Comparison of ENCODE assay signal across 8 mouse cellular contexts in the genomic region with DNA sequence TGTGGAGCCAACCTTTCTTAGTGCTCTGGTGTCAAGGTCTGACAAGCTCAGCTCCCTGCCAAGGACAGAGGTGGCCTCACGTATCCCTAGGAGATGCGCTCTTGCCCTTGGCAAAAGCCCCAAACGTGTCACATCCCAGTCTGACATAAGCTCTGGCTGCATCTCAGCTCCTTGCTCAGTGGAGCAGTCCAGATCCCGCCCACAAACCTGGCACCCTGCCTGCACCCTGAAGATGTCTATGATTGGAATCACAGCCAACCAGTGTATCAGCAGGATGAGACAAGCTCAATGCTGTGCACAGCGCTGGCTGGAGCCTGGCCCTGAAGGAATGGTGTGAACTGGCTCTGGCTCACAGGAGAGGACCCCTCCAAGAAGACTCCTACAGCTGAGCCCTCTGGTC. TPM values are rescaled to one million over a fixed set of nuclear protein-coding genes. Genes with fewer than 3 reads are reported as not detected.
A peak's percentile ranks its signal among the peaks of the same experiment; 100 is the strongest.
DNase-seq lines count a peak whose midpoint lies in the region; ATAC-seq and TF ChIP-seq lines count a peak whose summit lies in the region.
"Had no signal": no experiment of that assay in that cellular context is flagged by ENCODE, and none has a peak within 500 bp of the region (broad histone marks: within the 10 kb centered on the region; RNA-seq: fewer than 3 reads in every experiment).

No protein-coding gene starts in this region.

- 29% methylated on average over 5 of the region's 5 CpGs for WGBS in forebrain, postnatal 0 days
- WGBS in heart, postnatal 0 days: 38% methylated on average over 5 of the region's 5 CpGs

- no peak for TF ChIP-seq EP300 in heart, postnatal 0 days (IDR thresholded peaks at IDR 0.05; ENCODE audit: low read depth)

- no peaks in the 10 kb centered on the region for H3K36me3 ChIP-seq in forebrain, postnatal 0 days (ENCODE audit: insufficient read depth)
- no peaks in the 10 kb centered on the region for H3K36me3 ChIP-seq in heart, postnatal 0 days (replicated peaks; ENCODE audit: control insufficient read depth, insufficient read depth, low read length)

- H3K9me3 ChIP-seq in forebrain, postnatal 0 days (ENCODE audit: low read length): no peaks in the 10 kb centered on the region
- H3K9me3 ChIP-seq in heart, postnatal 0 days (replicated peaks; ENCODE audit: control insufficient read depth, low read length): no peaks in the 10 kb centered on the region

- H3K27me3 ChIP-seq in forebrain, postnatal 0 days (ENCODE audit: insufficient read depth, low read length): no peaks in the 10 kb centered on the region
- no peaks in the 10 kb centered on the region for H3K27me3 ChIP-seq in heart, postnatal 0 days (ENCODE audit: control insufficient read depth, insufficient read depth, low read length)

- H3K4me3 ChIP-seq in forebrain, postnatal 0 days (ENCODE audit: low read depth, low read length): no peak overlapping the region
- no peak overlapping the region for H3K4me3 ChIP-seq in heart, postnatal 0 days (ENCODE audit: low read depth, low read length)

- no peak for TF ChIP-seq CTCF in forebrain, postnatal 0 days (IDR thresholded peaks at IDR 0.05; ENCODE audit: low read depth)
- no peak for TF ChIP-seq CTCF in heart, postnatal 0 days (IDR thresholded peaks at IDR 0.05; ENCODE audit: low read depth)

- no peak overlapping the region for H3K9ac ChIP-seq in forebrain, postnatal 0 days
- no peak overlapping the region for H3K9ac ChIP-seq in heart, postnatal 0 days (replicated peaks; ENCODE audit: low read depth, low read length)

- H3K4me2 ChIP-seq in forebrain, postnatal 0 days (ENCODE audit: low read depth): no peak overlapping the region
- H3K4me2 ChIP-seq in heart, postnatal 0 days (ENCODE audit: low read depth, low read length): no peak overlapping the region

- 0 out of 2 replicates have a peak overlapping the region, but pooled peaks have one; percentile 40 for H3K27ac ChIP-seq in forebrain, postnatal 0 days (ENCODE audit: low read depth, low read length)
- no peak overlapping the region for H3K27ac ChIP-seq in heart, postnatal 0 days (ENCODE audit: low read depth)
- H3K27ac ChIP-seq: macrophage had no signal

- ATAC-seq in forebrain, postnatal 0 days: peak; percentile 85
- peak; percentile 32; the same call in 1 of the 2 replicates for ATAC-seq in heart, postnatal 0 days (ENCODE audit: insufficient read depth, low read depth)
- ATAC-seq in CD4-positive, CD25-positive, alpha-beta regulatory T cell, adult 4 months: no peak

- DNase-seq in Muller cell, postnatal 12 days (ENCODE audit: inconsistent ontology term): peak; percentile 89
- DNase-seq in adrenal gland, adult 18-20 months (ENCODE audit: low spot score in 2 of 2): peak; percentile 88 to 91
- peak; percentile 77 for DNase-seq in forebrain, postnatal 0 days
- no peak for DNase-seq in heart, postnatal 0 days (ENCODE audit: low spot score)
- peak; percentile 75 to 82 for DNase-seq in layer of hippocampus, postnatal 14 days (ENCODE audit: low spot score in 2 of 2)
- DNase-seq in ovary, postnatal 10 days (ENCODE audit: low spot score): peak; percentile 47

- H3K4me1 ChIP-seq in forebrain, postnatal 0 days (ENCODE audit: insufficient read depth): 0 out of 2 replicates have a peak, but pooled peaks cover 7% of the 10 kb centered on the region
- peaks cover 20% of the 10 kb centered on the region for H3K4me1 ChIP-seq in heart, postnatal 0 days (ENCODE audit: control insufficient read depth, insufficient read depth)

RNA-seq across cellular contexts. Expression of a gene that starts 6.6 kb away (rescaled TPM):
- not detected for total RNA-seq in adrenal gland, adult 18-20 months (2021)
- 0.08 and 0.67 TPM in 2 replicates for total RNA-seq in forebrain, postnatal 0 days (2014; rRNA removed)
- 0.09 and 0.15 TPM in 2 replicates for polyA plus RNA-seq in forebrain, postnatal 0 days (2015; fragmentation: Nextera tagmentation; extraction: Ambion mirVana)
- not detected in 2 replicates for total RNA-seq in heart, postnatal 0 days (2014; rRNA removed; ENCODE audit: low replicate concordance)
- polyA plus RNA-seq in heart, postnatal 0 days (2015; fragmentation: Nextera tagmentation; extraction: Ambion mirVana): 0.03 and 0.05 TPM in 2 replicates
- total RNA-seq in layer of hippocampus, postnatal 14 days (2021): under 1 TPM; 0.26 to 0.30 TPM
- polyA plus RNA-seq in CD4-positive, CD25-positive, alpha-beta regulatory T cell, adult 4 months (2017; shearing (Covaris generic)): not detected
- polyA plus RNA-seq: macrophage had no signal

RNA-seq across cellular contexts. Expression of a gene that starts 48.8 kb away (rescaled TPM):
- 1 to 10 TPM; 4.3 to 6.1 TPM for total RNA-seq in adrenal gland, adult 18-20 months (2021)
- total RNA-seq in forebrain, postnatal 0 days (2014; rRNA removed): 0.29 and 0.85 TPM in 2 replicates
- 1.3 and 1.9 TPM in 2 replicates for polyA plus RNA-seq in forebrain, postnatal 0 days (2015; fragmentation: Nextera tagmentation; extraction: Ambion mirVana)
- 0.50 and 2.8 TPM in 2 replicates for total RNA-seq in heart, postnatal 0 days (2014; rRNA removed; ENCODE audit: low replicate concordance)
- polyA plus RNA-seq in heart, postnatal 0 days (2015; fragmentation: Nextera tagmentation; extraction: Ambion mirVana): 3.1 and 3.7 TPM in 2 replicates
- 1 to 10 TPM; 3.8 to 4.1 TPM for total RNA-seq in layer of hippocampus, postnatal 14 days (2021)
- under 1 TPM in 1 of 2 experiments, not detected in 1; 0.13 TPM for polyA plus RNA-seq in CD4-positive, CD25-positive, alpha-beta regulatory T cell, adult 4 months (2017; shearing (Covaris generic))

RNA-seq across cellular contexts. Expression of a gene that starts 59.9 kb away (rescaled TPM):
- total RNA-seq in adrenal gland, adult 18-20 months (2021): 10 to 100 TPM; 12.9 to 18.0 TPM
- total RNA-seq in forebrain, postnatal 0 days (2014; rRNA removed): 0.19 and 0.62 TPM in 2 replicates
- polyA plus RNA-seq in forebrain, postnatal 0 days (2015; fragmentation: Nextera tagmentation; extraction: Ambion mirVana): 0.20 and 0.33 TPM in 2 replicates
- 1.6 and 3.5 TPM in 2 replicates for total RNA-seq in heart, postnatal 0 days (2014; rRNA removed; ENCODE audit: low replicate concordance)
- 4.8 and 6.4 TPM in 2 replicates for polyA plus RNA-seq in heart, postnatal 0 days (2015; fragmentation: Nextera tagmentation; extraction: Ambion mirVana)
- 1 to 10 TPM in 1 of 2 experiments, under 1 TPM in 1; 0.67 to 1.1 TPM for total RNA-seq in layer of hippocampus, postnatal 14 days (2021)
- polyA plus RNA-seq in CD4-positive, CD25-positive, alpha-beta regulatory T cell, adult 4 months (2017; shearing (Covaris generic)): under 1 TPM in 1 of 2 experiments, not detected in 1; 0.05 TPM
- polyA plus RNA-seq: macrophage had no signal
